In the genomic region with DNA sequence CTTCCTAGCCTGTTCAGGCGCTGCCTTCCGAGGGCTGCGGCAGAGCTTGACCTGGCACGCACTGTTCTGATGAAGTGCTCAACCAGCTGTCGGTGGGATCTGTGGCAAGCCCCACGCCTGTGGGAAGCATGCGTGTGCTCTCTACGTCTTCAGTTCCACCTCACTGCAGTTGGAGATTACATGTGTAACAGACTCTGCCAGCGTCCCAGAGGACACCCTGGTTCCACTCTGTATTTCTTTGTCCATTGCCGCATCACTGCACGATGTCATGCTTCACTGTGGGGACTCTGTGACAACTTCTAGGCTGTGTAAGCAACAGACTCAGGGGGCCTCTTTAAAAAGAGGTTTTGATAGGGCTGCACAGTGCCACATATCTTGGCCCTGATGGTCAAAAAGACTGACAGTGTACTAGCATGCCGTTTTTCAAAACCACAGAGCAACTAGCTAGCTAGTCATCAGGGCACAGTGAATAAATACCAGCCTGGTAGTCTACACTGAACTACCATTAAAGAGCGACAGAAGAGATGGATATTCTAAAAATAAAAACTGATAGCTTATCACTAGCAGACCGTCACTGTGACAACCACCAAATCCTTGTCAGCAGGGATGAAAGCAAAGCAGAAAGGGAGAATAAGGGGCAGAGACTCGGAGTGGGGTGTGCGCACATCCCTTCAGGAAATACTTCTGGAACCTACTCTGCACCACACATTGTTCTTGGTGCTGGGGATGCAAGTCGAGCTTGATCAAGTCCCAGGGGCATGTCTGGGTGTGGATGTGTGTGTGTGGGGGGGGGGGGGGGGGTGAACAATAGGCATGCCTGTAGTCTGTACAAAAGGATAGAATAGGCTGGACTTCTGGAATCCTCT, we compare ENCODE assay signal across 10 mouse cellular contexts. TPM values are rescaled to one million over a fixed set of nuclear protein-coding genes. Genes with fewer than 3 reads are reported as not detected.
DNase-seq lines count a peak whose midpoint lies in the region; ATAC-seq and TF ChIP-seq lines count a peak whose summit lies in the region.
"Had no signal": no experiment of that assay in that cellular context is flagged by ENCODE, and none has a peak within 500 bp of the region (broad histone marks: within the 10 kb centered on the region; RNA-seq: fewer than 3 reads in every experiment).

No protein-coding gene starts in this region.

- H3K27ac ChIP-seq in kidney, embryonic 16.5 days (ENCODE audit: low read length), result no peak overlapping the region
- H3K27ac ChIP-seq in forebrain, embryonic 11.5 days (ENCODE audit: low read depth, low read length), result peak overlapping the region; percentile 53; the same call in 1 of the 2 replicates
- peak overlapping the region; percentile 62 for H3K27ac ChIP-seq in hindbrain, postnatal 0 days
- H3K27ac ChIP-seq in midbrain, embryonic 16.5 days (ENCODE audit: low read length), result peak overlapping the region; percentile 55; the same call in 1 of the 2 replicates
- no peak overlapping the region for H3K27ac ChIP-seq in kidney, adult 2 months (ENCODE audit: insufficient read depth, low read depth, low read length)
- H3K27ac ChIP-seq: limb, embryonic 13.5 days had no signal

- no peak overlapping the region for H3K9ac ChIP-seq in kidney, embryonic 16.5 days (replicated peaks; ENCODE audit: low read length)
- H3K9ac ChIP-seq in forebrain, embryonic 11.5 days (ENCODE audit: low read length), result no peak overlapping the region
- H3K9ac ChIP-seq in hindbrain, postnatal 0 days (replicated peaks; ENCODE audit: low read length), result no peak overlapping the region
- H3K9ac ChIP-seq in midbrain, embryonic 16.5 days (ENCODE audit: low read depth, low read length), result no peak overlapping the region
- H3K9ac ChIP-seq: embryonic facial prominence, embryonic 13.5 days; limb, embryonic 13.5 days had no signal

- ATAC-seq in kidney, embryonic 16.5 days (ENCODE audit: low FRiP score, low TSS enrichment), result peak; percentile 25; the same call in 1 of the 2 replicates
- peak; percentile 25 for ATAC-seq in forebrain, embryonic 11.5 days (replicated peaks; ENCODE audit: low FRiP score)
- ATAC-seq in hindbrain, postnatal 0 days, result peak; percentile 74
- ATAC-seq in midbrain, embryonic 16.5 days, result peak; percentile 57

- 0 out of 2 replicates have a peak, but pooled peaks cover 4% of the 10 kb centered on the region for H3K9me3 ChIP-seq in kidney, embryonic 16.5 days (ENCODE audit: low read length)
- H3K9me3 ChIP-seq in forebrain, embryonic 11.5 days (ENCODE audit: control insufficient read depth, low read length), result no peaks in the 10 kb centered on the region
- no peaks in the 10 kb centered on the region for H3K9me3 ChIP-seq in hindbrain, postnatal 0 days (ENCODE audit: low read length)
- H3K9me3 ChIP-seq in midbrain, embryonic 16.5 days (replicated peaks; ENCODE audit: control insufficient read depth, low read length, poor library complexity, severe bottlenecking), result no peaks in the 10 kb centered on the region

- WGBS in kidney, embryonic 16.5 days, result 60% methylated on average over 17 of the region's 17 CpGs
- 73% methylated on average over 17 of the region's 17 CpGs for WGBS in forebrain, embryonic 11.5 days
- WGBS in hindbrain, postnatal 0 days, result 26% methylated on average over 17 of the region's 17 CpGs
- 43% methylated on average over 17 of the region's 17 CpGs for WGBS in midbrain, embryonic 16.5 days
- WGBS in kidney, adult 2 months, result 75% methylated on average over 17 of the region's 17 CpGs

- TF ChIP-seq CTCF in hindbrain, postnatal 0 days (IDR thresholded peaks at IDR 0.05; ENCODE audit: low read depth), result no peak
- TF ChIP-seq CTCF in kidney, adult 2 months (conservative IDR thresholded peaks at IDR 0.05; ENCODE audit: insufficient read depth, insufficient read length, low read depth, low read length), result no peak

- no peak for DNase-seq in kidney, adult 8-10 months
- no peak for DNase-seq in forebrain, embryonic 11.5 days (ENCODE audit: low spot score)
- DNase-seq in hindbrain, postnatal 0 days (ENCODE audit: low spot score), result peak; percentile 60
- DNase-seq in gastrocnemius, adult 18-20 months (ENCODE audit: low spot score), result no peak
- no peak for DNase-seq in adipocyte (ENCODE audit: low spot score)
- no peak for DNase-seq in kidney, adult 2 months

- no peak for TF ChIP-seq POLR2A in kidney, adult 2 months (IDR thresholded peaks at IDR 0.05; ENCODE audit: low read depth, low read length)

- H3K36me3 ChIP-seq in kidney, embryonic 16.5 days (ENCODE audit: insufficient read depth, low read length), result peaks cover 12% of the 10 kb centered on the region; the same call in 1 of the 2 replicates
- peaks cover 2% of the 10 kb centered on the region; the same call in 1 of the 2 replicates for H3K36me3 ChIP-seq in forebrain, embryonic 11.5 days (ENCODE audit: control insufficient read depth, insufficient read depth, low read length)
- peaks cover 4% of the 10 kb centered on the region; the same call in 1 of the 2 replicates for H3K36me3 ChIP-seq in hindbrain, postnatal 0 days (ENCODE audit: insufficient read depth, low read length)
- peaks cover 13% of the 10 kb centered on the region for H3K36me3 ChIP-seq in midbrain, embryonic 16.5 days (ENCODE audit: control insufficient read depth, insufficient read depth, low read length)
- no peaks in the 10 kb centered on the region for H3K36me3 ChIP-seq in kidney, adult 2 months (ENCODE audit: control insufficient read depth, insufficient read depth, low read length)

- H3K4me1 ChIP-seq in kidney, embryonic 16.5 days (ENCODE audit: insufficient read depth, low read length), result peaks cover 18% of the 10 kb centered on the region
- H3K4me1 ChIP-seq in forebrain, embryonic 11.5 days (replicated peaks; ENCODE audit: control insufficient read depth, insufficient read depth, low read length), result peaks cover 10% of the 10 kb centered on the region; the same call in 1 of the 2 replicates
- no peaks in the 10 kb centered on the region for H3K4me1 ChIP-seq in hindbrain, postnatal 0 days (ENCODE audit: insufficient read depth, low read length)
- peaks cover 11% of the 10 kb centered on the region for H3K4me1 ChIP-seq in midbrain, embryonic 16.5 days (ENCODE audit: control insufficient read depth, insufficient read depth, low read length)
- peaks cover 5% of the 10 kb centered on the region for H3K4me1 ChIP-seq in kidney, adult 2 months (ENCODE audit: control insufficient read depth, insufficient read depth, low read length)

- H3K4me2 ChIP-seq in kidney, embryonic 16.5 days (replicated peaks; ENCODE audit: low read depth, low read length), result no peak overlapping the region
- no peak overlapping the region for H3K4me2 ChIP-seq in forebrain, embryonic 11.5 days (ENCODE audit: low read depth, low read length, severe bottlenecking)
- H3K4me2 ChIP-seq in hindbrain, postnatal 0 days (ENCODE audit: low read depth, low read length), result no peak overlapping the region
- H3K4me2 ChIP-seq in midbrain, embryonic 16.5 days (ENCODE audit: low read length), result no peak overlapping the region
- H3K4me2 ChIP-seq: embryonic facial prominence, embryonic 13.5 days; limb, embryonic 13.5 days had no signal

- H3K4me3 ChIP-seq in kidney, embryonic 16.5 days (ENCODE audit: low read length), result no peak overlapping the region
- no peak overlapping the region for H3K4me3 ChIP-seq in forebrain, embryonic 11.5 days (ENCODE audit: low read depth, low read length)
- H3K4me3 ChIP-seq in hindbrain, postnatal 0 days (ENCODE audit: low read length), result no peak overlapping the region
- H3K4me3 ChIP-seq in midbrain, embryonic 16.5 days (ENCODE audit: low read depth, low read length), result no peak overlapping the region
- H3K4me3 ChIP-seq in kidney, adult 2 months (ENCODE audit: insufficient read depth, low read depth, low read length), result no peak overlapping the region
- H3K4me3 ChIP-seq: embryonic facial prominence, embryonic 13.5 days; limb, embryonic 13.5 days had no signal

- no peaks in the 10 kb centered on the region for H3K27me3 ChIP-seq in kidney, embryonic 16.5 days (ENCODE audit: insufficient read depth, low read length)
- no peaks in the 10 kb centered on the region for H3K27me3 ChIP-seq in forebrain, embryonic 11.5 days (ENCODE audit: control insufficient read depth, insufficient read depth, low read length)
- no peaks in the 10 kb centered on the region for H3K27me3 ChIP-seq in hindbrain, postnatal 0 days (ENCODE audit: insufficient read depth, low read length)
- no peaks in the 10 kb centered on the region for H3K27me3 ChIP-seq in midbrain, embryonic 16.5 days (ENCODE audit: control insufficient read depth, insufficient read depth, low read depth, low read length)
- H3K27me3 ChIP-seq in kidney, adult 2 months (replicated peaks; ENCODE audit: control insufficient read depth, insufficient read depth, low read length), result no peaks in the 10 kb centered on the region
- H3K27me3 ChIP-seq: embryonic facial prominence, embryonic 13.5 days; limb, embryonic 13.5 days had no signal

RNA-seq across cellular contexts. Expression of a gene that starts 20.7 kb away (rescaled TPM):
- 10.0 and 12.9 TPM in 2 replicates for polyA plus RNA-seq in kidney, embryonic 16.5 days (2015; fragmentation: Nextera tagmentation; extraction: Ambion mirVana)
- polyA plus RNA-seq in forebrain, embryonic 11.5 days (2014; fragmentation: Nextera tagmentation; extraction: Ambion mirVana), result 34.0 and 37.0 TPM in 2 replicates
- 33.7 and 34.3 TPM in 2 replicates for total RNA-seq in hindbrain, postnatal 0 days (2014; rRNA removed)
- 23.8 and 28.1 TPM in 2 replicates for polyA plus RNA-seq in hindbrain, postnatal 0 days (2015; fragmentation: Nextera tagmentation; extraction: Ambion mirVana)
- polyA plus RNA-seq in midbrain, embryonic 16.5 days (2015; fragmentation: Nextera tagmentation; extraction: Ambion mirVana), result 40.2 and 40.7 TPM in 2 replicates
- total RNA-seq in gastrocnemius, adult 18-20 months (2021), result 1 to 10 TPM; 4.5 to 6.0 TPM
- polyA plus RNA-seq in kidney, adult 2 months (2012; rRNA removed), result 6.6 and 7.5 TPM in 2 replicates

Comparison
In these comparisons a context has a peak if more than half of its experiments do, and no peak if none do; other contexts are left out.
1. H3K27ac ChIP-seq: peak in forebrain, embryonic 11.5 days (single experiment), hindbrain, postnatal 0 days (single experiment) and midbrain, embryonic 16.5 days (single experiment); none in kidney, embryonic 16.5 days (single experiment) and kidney, adult 2 months (single experiment).
2. Peak in every context shown above with its lines, with median percentiles within 50 percentile points of each other: ATAC-seq.